Mouse (Mus musculus): ENCODE data around the gene Specc1. TPM values are rescaled to one million over a fixed set of nuclear protein-coding genes. Genes with fewer than 3 reads are reported as not detected.

The Specc1 gene
- total RNA-seq, 2 experiments from 2014 or later: 16.3 to 22.4 TPM

- no peak for DNase-seq (ENCODE audit: low spot score in 2 of 2)
Observed at GRCm38 (mm10) chr11:62086648-62087047, 130.1 kb downstream of the Specc1 start.

- no peak for DNase-seq (ENCODE audit: low spot score in 2 of 2)
Observed at GRCm38 (mm10) chr11:62087051-62087450, 130.5 kb downstream of the Specc1 start.

GRCm38 (mm10) chr11:62088651-62089050 lies 132.1 kb downstream of the Specc1 start:
- no peak for DNase-seq (ENCODE audit: low spot score in 2 of 2)

- DNase-seq (ENCODE audit: low spot score in 2 of 2): no peak
Observed at GRCm38 (mm10) chr11:62090321-62090720, 133.8 kb downstream of the Specc1 start.

GRCm38 (mm10) chr11:62103380-62103911 lies 146.9 kb downstream of the Specc1 start:
- no peak for DNase-seq (ENCODE audit: low spot score in 2 of 2)

- DNase-seq (ENCODE audit: low spot score in 2 of 2): no peak
Observed at GRCm38 (mm10) chr11:62106401-62106871, 149.9 kb downstream of the Specc1 start.

GRCm38 (mm10) chr11:62107272-62107836 lies 150.8 kb downstream of the Specc1 start:
- DNase-seq (ENCODE audit: low spot score in 2 of 2): no peak

- DNase-seq (ENCODE audit: low spot score in 2 of 2): no peak
Observed at GRCm38 (mm10) chr11:62118561-62118960, 162.0 kb downstream of the Specc1 start.

GRCm38 (mm10) chr11:62119871-62120270 lies 163.3 kb downstream of the Specc1 start:
- DNase-seq (ENCODE audit: low spot score in 2 of 2): no peak

GRCm38 (mm10) chr11:62121365-62121764 lies 164.8 kb downstream of the Specc1 start:
- DNase-seq (ENCODE audit: low spot score in 2 of 2): no peak

- peak; percentile 75 to 77 for DNase-seq (ENCODE audit: low spot score in 2 of 2)
Observed at GRCm38 (mm10) chr11:62127692-62128091, 171.1 kb downstream of the Specc1 start.

GRCm38 (mm10) chr11:62128197-62128596 lies 171.6 kb downstream of the Specc1 start:
- no peak for DNase-seq (ENCODE audit: low spot score in 2 of 2)

GRCm38 (mm10) chr11:62130191-62130590 lies 173.6 kb downstream of the Specc1 start:
- no peak for DNase-seq (ENCODE audit: low spot score in 2 of 2)

GRCm38 (mm10) chr11:62130685-62131295 lies 174.2 kb downstream of the Specc1 start:
- DNase-seq (ENCODE audit: low spot score in 2 of 2): no peak

- DNase-seq (ENCODE audit: low spot score in 2 of 2): no peak
Observed at GRCm38 (mm10) chr11:62131601-62132000, 175.0 kb downstream of the Specc1 start.

GRCm38 (mm10) chr11:62134191-62134590 lies 177.6 kb downstream of the Specc1 start:
- DNase-seq (ENCODE audit: low spot score in 2 of 2): no peak

- DNase-seq (ENCODE audit: low spot score in 2 of 2): no peak
Observed at GRCm38 (mm10) chr11:62145216-62146110, 188.9 kb downstream of the Specc1 start.

GRCm38 (mm10) chr11:62146661-62147060 lies 190.1 kb downstream of the Specc1 start:
- DNase-seq (ENCODE audit: low spot score in 2 of 2): no peak

GRCm38 (mm10) chr11:62148026-62148425 lies 191.5 kb downstream of the Specc1 start:
- DNase-seq (ENCODE audit: low spot score in 2 of 2): no peak

GRCm38 (mm10) chr11:62148449-62148848 lies 191.9 kb downstream of the Specc1 start:
- DNase-seq (ENCODE audit: low spot score in 2 of 2): no peak

- no peak for DNase-seq (ENCODE audit: low spot score in 2 of 2)
Observed at GRCm38 (mm10) chr11:62153057-62153456, 196.5 kb downstream of the Specc1 start.

- no peak for DNase-seq (ENCODE audit: low spot score in 2 of 2)
Observed at GRCm38 (mm10) chr11:62159803-62160202, 203.2 kb downstream of the Specc1 start.

Data from adrenal gland, postnatal 4 days (tissue).